Mouse (Mus musculus) CH12.LX (cell line): ENCODE results near the gene Rpl7l1. TPM values are rescaled to one million over a fixed set of nuclear protein-coding genes. Genes with fewer than 3 reads are reported as not detected.

Source experiments
- DNase-seq: peaks from one replicate; pipeline ENCODE4 v3.0.0-alpha.2; 2013; ENCODE audit errors: extremely low read depth
- H3K27ac ChIP-seq: 2 replicates; pipeline ENCODE4 v1.5.1; 2012; ENCODE audit warnings: low read depth, mild to moderate bottlenecking, control low read depth, moderate library complexity; ENCODE audit not compliant: insufficient read depth
- H3K27me3 ChIP-seq: replicated peaks from 2 replicates; pipeline ENCODE3; 2012; ENCODE audit warnings: inconsistent platforms
- H3K36me3 ChIP-seq, 2 experiments: replicated peaks in 1 of 2; 2 replicates each; pipeline versions ENCODE3 to v1.6.1; 2012; ENCODE audit warnings: inconsistent platforms in 1 of 2, low read length in 1 of 2, mild to moderate bottlenecking in 1 of 2, mixed read lengths in 1 of 2, moderate library complexity in 1 of 2; ENCODE audit not compliant: control insufficient read depth in 1 of 2, insufficient read depth in 1 of 2
- H3K4me1 ChIP-seq, 2 experiments: 2 replicates each; pipeline ENCODE4 v1.6.1; 2012; ENCODE audit warnings: inconsistent platforms in 1 of 2, moderate library complexity in 1 of 2; ENCODE audit not compliant: insufficient read depth in 2 of 2, control insufficient read depth in 1 of 2
- H3K4me2 ChIP-seq: 2 replicates; pipeline ENCODE4 v1.6.1; 2012; ENCODE audit warnings: low read depth, mild to moderate bottlenecking, control low read depth; ENCODE audit not compliant: poor library complexity, insufficient read depth, severe bottlenecking
- H3K4me3 ChIP-seq, 3 experiments: fragments of 150-350 bp in 1 of 3; sonication (generic) in 1 of 3; replicated peaks in 1 of 3; 2 replicates each; pipeline versions ENCODE3 to v1.5.1; 2011 to 2012; ENCODE audit warnings: low read depth in 2 of 3, low read length in 2 of 3, mild to moderate bottlenecking in 2 of 3, moderate library complexity in 2 of 3, control low read depth in 1 of 3, improper control_type of control experiment in 1 of 3, inconsistent platforms in 1 of 3, mixed read lengths in 1 of 3; ENCODE audit not compliant: poor library complexity in 1 of 3
- H3K79me2 ChIP-seq: replicated peaks from 2 replicates; pipeline ENCODE4 v1.6.1; 2012; ENCODE audit warnings: mild to moderate bottlenecking, moderate library complexity; ENCODE audit not compliant: control insufficient read depth, poor library complexity, insufficient read depth, severe bottlenecking; ENCODE audit errors: extremely low read depth
- H3K9ac ChIP-seq: 2 replicates; pipeline ENCODE4 v1.6.1; 2012; ENCODE audit warnings: low read depth, mild to moderate bottlenecking, control low read depth, moderate library complexity; ENCODE audit not compliant: insufficient read depth
- H3K9me3 ChIP-seq: replicated peaks from 2 replicates; pipeline ENCODE3; 2012; ENCODE audit warnings: low read length, inconsistent platforms, mixed read lengths
- CHD2 ChIP-seq: IDR thresholded peaks from 2 replicates; pipeline ENCODE4 v1.6.1; 2011; ENCODE audit warnings: low read length, improper control_type of control experiment
- CTCF ChIP-seq, 2 experiments: IDR thresholded peaks in 1 of 2; conservative IDR thresholded peaks in 1 of 2; 2 replicates each; pipeline ENCODE4 v1.5.1; 2011 to 2012; ENCODE audit warnings: low read depth in 2 of 2, low read length in 2 of 2, improper control_type of control experiment in 1 of 2, inconsistent platforms in 1 of 2, mild to moderate bottlenecking in 1 of 2, moderate library complexity in 1 of 2
- ELF1 ChIP-seq: IDR thresholded peaks from 2 replicates; pipeline ENCODE4 v1.6.1; 2014; ENCODE audit warnings: low read depth, mild to moderate bottlenecking, inconsistent platforms, low read length, improper control_type of control experiment
- EP300 ChIP-seq: IDR thresholded peaks from 2 replicates; pipeline ENCODE4 v1.6.1; 2011; ENCODE audit warnings: low read length, improper control_type of control experiment
- ETS1 ChIP-seq: conservative IDR thresholded peaks from 2 replicates; pipeline ENCODE4 v1.6.1; 2012; ENCODE audit warnings: low read depth, mild to moderate bottlenecking, inconsistent platforms, low read length, improper control_type of control experiment, moderate library complexity
- GABPA ChIP-seq: IDR thresholded peaks from 2 replicates; pipeline ENCODE4 v1.6.1; 2012; ENCODE audit warnings: low read depth, low read length, improper control_type of control experiment, inconsistent platforms; ENCODE audit not compliant: insufficient replicate concordance
- HCFC1 ChIP-seq: IDR thresholded peaks from 2 replicates; pipeline ENCODE4 v1.6.1; 2012; ENCODE audit warnings: low read depth, mild to moderate bottlenecking, inconsistent platforms, low read length, improper control_type of control experiment
- IRF4 ChIP-seq: IDR thresholded peaks from 2 replicates; pipeline ENCODE4 v1.6.1; 2014; ENCODE audit warnings: low read depth, mild to moderate bottlenecking, inconsistent platforms, low read length, improper control_type of control experiment
- JUN ChIP-seq: IDR thresholded peaks from 2 replicates; pipeline ENCODE4 v1.6.1; 2011; ENCODE audit warnings: low read depth, mild to moderate bottlenecking, low read length, improper control_type of control experiment, moderate library complexity; ENCODE audit not compliant: insufficient read depth
- KAT2A ChIP-seq: IDR thresholded peaks from 2 replicates; pipeline ENCODE4 v1.6.1; 2012; ENCODE audit warnings: low read length, improper control_type of control experiment, inconsistent platforms; ENCODE audit not compliant: insufficient replicate concordance
- MAX ChIP-seq: IDR thresholded peaks from 2 replicates; pipeline ENCODE4 v1.6.1; 2011; ENCODE audit warnings: low read length, improper control_type of control experiment
- MAZ ChIP-seq: IDR thresholded peaks from 2 replicates; pipeline ENCODE4 v1.6.1; 2012; ENCODE audit warnings: low read depth, mild to moderate bottlenecking, inconsistent platforms, low read length, improper control_type of control experiment, moderate library complexity
- MEF2A ChIP-seq: IDR thresholded peaks from 2 replicates; pipeline ENCODE4 v1.6.1; 2014; ENCODE audit warnings: low read depth, mild to moderate bottlenecking, inconsistent platforms, low read length, improper control_type of control experiment, borderline replicate concordance
- MXI1 ChIP-seq: IDR thresholded peaks from 2 replicates; pipeline ENCODE4 v1.6.1; 2011; ENCODE audit warnings: mild to moderate bottlenecking, low read depth, low read length, improper control_type of control experiment
- NELFE ChIP-seq: IDR thresholded peaks from 2 replicates; pipeline ENCODE4 v1.6.1; 2011; ENCODE audit warnings: low read depth, low read length, improper control_type of control experiment
- NRF1 ChIP-seq: IDR thresholded peaks from 2 replicates; pipeline ENCODE4 v1.6.1; 2014; ENCODE audit warnings: low read depth, mild to moderate bottlenecking, inconsistent platforms, low read length, improper control_type of control experiment, moderate library complexity
- PAX5 ChIP-seq: IDR thresholded peaks from 2 replicates; pipeline ENCODE4 v1.6.1; 2012; ENCODE audit warnings: low read length, inconsistent platforms, mixed read lengths
- POLR2A ChIP-seq: IDR thresholded peaks from 2 replicates; pipeline ENCODE4 v1.6.1; 2011; ENCODE audit warnings: low read depth, mild to moderate bottlenecking, improper control_type of control experiment, low read length
- POLR2AphosphoS2 ChIP-seq: IDR thresholded peaks from 2 replicates; pipeline ENCODE4 v1.6.1; 2011; ENCODE audit warnings: low read depth, low read length, improper control_type of control experiment
- RCOR1 ChIP-seq: conservative IDR thresholded peaks from 2 replicates; pipeline ENCODE4 v1.6.1; 2012; ENCODE audit warnings: low read depth, mild to moderate bottlenecking, inconsistent platforms, low read length, improper control_type of control experiment
- SIN3A ChIP-seq: IDR thresholded peaks from 2 replicates; pipeline ENCODE4 v1.6.1; 2012; ENCODE audit warnings: low read length, improper control_type of control experiment, inconsistent platforms
- SMC3 ChIP-seq: IDR thresholded peaks from 2 replicates; pipeline ENCODE4 v1.6.1; 2011; ENCODE audit warnings: low read depth, low read length, improper control_type of control experiment
- TCF12 ChIP-seq: IDR thresholded peaks from 2 replicates; pipeline ENCODE4 v1.6.1; 2014; ENCODE audit warnings: low read depth, mild to moderate bottlenecking, inconsistent platforms, low read length, improper control_type of control experiment
- UBTF ChIP-seq: IDR thresholded peaks from 2 replicates; pipeline ENCODE4 v1.6.1; 2012; ENCODE audit warnings: low read depth, mild to moderate bottlenecking, inconsistent platforms, low read length, improper control_type of control experiment, moderate library complexity
- USF1 ChIP-seq: IDR thresholded peaks from 2 replicates; pipeline ENCODE4 v1.6.1; 2014; ENCODE audit warnings: low read depth, mild to moderate bottlenecking, inconsistent platforms, low read length, improper control_type of control experiment
- USF2 ChIP-seq: conservative IDR thresholded peaks from 2 replicates; pipeline ENCODE4 v1.6.1; 2011; ENCODE audit warnings: low read depth, low read length, improper control_type of control experiment
- ZC3H11A ChIP-seq: IDR thresholded peaks from 2 replicates; pipeline ENCODE4 v1.6.1; 2012; ENCODE audit warnings: low read depth, mild to moderate bottlenecking, inconsistent platforms, low read length, improper control_type of control experiment
- dilution Hi-C: fragments of 300-500 bp; cut with MboI; formaldehyde crosslinking; loops from 2 replicates; pipeline ENCODE4 v1.14.3; 2020; ENCODE audit warnings: low sequenced_read_pairs; ENCODE audit not compliant: extremely low pct_unique_long_range_greater_than_20kb, extremely low pct_ligation_motif_present
- in situ Hi-C: fragments of 300-500 bp; cut with MboI; formaldehyde crosslinking; loops from 3 replicates; pipeline ENCODE4 v1.14.3; 2019; ENCODE audit warnings: low sequenced_read_pairs, low pct_ligation_motif_present, low pct_unique_long_range_greater_than_20kb, mixed read lengths
- polyA plus RNA-seq: library from polyadenylated mRNA; unstranded; fragments of >175 nt; gene quantifications from 2 replicates; pipeline ENCODE4 v1.2.1, GENCODE M21; 2012; ENCODE audit warnings: low read depth; ENCODE audit not compliant: insufficient read length
- total RNA-seq, 2 experiments: library from RNA; depleted of rRNA; stranded (reverse); fragments of 300-350 nt in 1 of 2; fragments of >200 nt in 1 of 2; gene quantifications; 2 replicates each; pipeline ENCODE4 v1.2.3; 2012 to 2014

The Rpl7l1 gene
- total and polyA plus RNA-seq, 3 experiments, result 160 to 296 (median 261) TPM

DNA sequence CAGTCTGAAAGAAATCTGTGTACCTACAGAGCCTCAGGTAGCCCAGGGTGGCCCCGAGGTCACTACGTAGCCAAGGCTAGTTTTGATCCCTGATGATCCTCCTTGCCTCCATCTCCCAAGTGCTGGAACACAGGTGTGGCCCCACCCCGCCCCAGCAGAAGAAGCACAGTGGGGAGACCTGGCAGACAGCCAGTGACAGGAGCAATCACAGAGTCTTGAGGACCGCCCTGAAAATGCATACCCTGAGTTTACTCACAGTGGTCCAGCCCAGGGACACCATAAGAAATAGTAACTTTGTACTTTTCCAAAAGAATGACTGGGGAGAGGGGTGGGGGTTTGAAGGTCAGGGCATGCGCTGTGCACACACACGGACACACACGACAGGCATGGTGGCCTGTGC is 38.2 kb upstream of the Rpl7l1 start:
- Histone ChIP-seq H3K9ac (no peak overlapping the region), H3K36me3 (peaks cover 55 to 86% of the 10 kb centered on the region in 2 experiments), H3K9me3 (peaks cover 3% of the 10 kb centered on the region), H3K4me3 (no peak overlapping the region), H3K27ac (no peak overlapping the region), H3K4me2 (no peak overlapping the region), H3K79me2 (0 out of 2 replicates have a peak, but pooled peaks cover 4% of the 10 kb centered on the region), H3K4me1 (peaks cover 0 to 2% of the 10 kb centered on the region in 2 experiments; a peak in 2 of 4 replicates), H3K27me3 (no peaks in the 10 kb centered on the region)
- TF ChIP-seq EP300 (no peak), GABPA (no peak), KAT2A (no peak), SIN3A (no peak), HCFC1 (no peak), ETS1 (no peak), PAX5 (no peak), MXI1 (no peak), MAZ (no peak), ELF1 (no peak), CHD2 (no peak), CTCF (conservative IDR thresholded peaks at IDR 0.05 in 1 of 2, IDR thresholded peaks at IDR 0.05 in 1 of 2; ENCODE audit: low read depth in 2 of 2, low read length in 2 of 2) (no peak), NRF1 (no peak), JUN (no peak), ZC3H11A (no peak), MAX (no peak), USF1 (no peak), USF2 (no peak), POLR2AphosphoS2 (no peak), RCOR1 (no peak)
- in situ Hi-C loops, result no loop called here
- DNase-seq, result no peak
- dilution Hi-C loops, result no loop called here

DNA sequence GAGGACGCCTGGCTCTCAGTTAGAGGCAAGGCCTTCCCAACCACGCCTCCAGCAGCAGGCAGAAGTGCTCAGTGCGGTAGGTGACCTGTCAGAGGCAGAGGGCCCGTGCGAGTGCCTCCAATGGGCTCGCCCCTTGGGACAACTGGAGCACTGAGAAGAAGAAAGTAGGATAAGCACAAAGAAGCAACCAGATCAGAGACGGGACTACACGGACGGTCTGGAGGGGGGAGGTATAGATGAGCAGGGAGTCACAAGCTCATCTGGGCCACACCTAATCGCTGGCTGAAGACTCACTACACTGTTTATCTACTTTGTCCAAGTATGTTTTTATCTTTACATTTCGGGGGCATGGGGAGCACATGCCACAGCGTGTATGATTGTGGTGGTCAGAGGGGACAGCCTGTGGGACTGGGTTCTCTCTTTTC is 35.3 kb upstream of the Rpl7l1 start:
- no peak for DNase-seq
- Histone ChIP-seq H3K4me1 (peaks cover 0 to 2% of the 10 kb centered on the region in 2 experiments; a peak in 2 of 4 replicates), H3K9ac (no peak overlapping the region), H3K36me3 (peaks cover 44 to 82% of the 10 kb centered on the region in 2 experiments), H3K27me3 (no peaks in the 10 kb centered on the region), H3K79me2 (0 out of 2 replicates have a peak, but pooled peaks cover 4% of the 10 kb centered on the region), H3K27ac (no peak overlapping the region), H3K4me3 (no peak overlapping the region), H3K4me2 (no peak overlapping the region), H3K9me3 (peaks cover 3% of the 10 kb centered on the region)
- no peak for TF ChIP-seq IRF4
- TF ChIP-seq USF1, result no peak
- no peak for TF ChIP-seq UBTF
- no peak for TF ChIP-seq NELFE
- no peak for TF ChIP-seq GABPA
- no peak for TF ChIP-seq MAX
- no peak for TF ChIP-seq TCF12
- no peak for TF ChIP-seq SMC3
- no peak for TF ChIP-seq POLR2A
- TF ChIP-seq SIN3A, result no peak
- no peak for TF ChIP-seq MEF2A
- no peak for TF ChIP-seq KAT2A
- no peak for TF ChIP-seq PAX5
- in situ Hi-C loops (no loop called here), dilution Hi-C loops (no loop called here)
